In genomic region chr17:75795772-75796171, GRCm38 (mm10) we compare ENCODE assay signal across 30 mouse cellular contexts.
DNase-seq lines count a peak whose midpoint lies in the region; ATAC-seq and TF ChIP-seq lines count a peak whose summit lies in the region.
"Had no signal": no experiment of that assay in that cellular context is flagged by ENCODE, and none has a peak within 500 bp of the region (broad histone marks: within the 10 kb centered on the region; RNA-seq: fewer than 3 reads in every experiment).

No protein-coding gene starts in this region.

- peak; percentile 43 for ATAC-seq in forebrain, embryonic 16.5 days
- no peak for ATAC-seq in forebrain, embryonic 14.5 days
- ATAC-seq in midbrain, postnatal 0 days (ENCODE audit: low FRiP score), result no peak; the same call in 1 of the 2 replicates
- ATAC-seq in midbrain, embryonic 13.5 days, result no peak
- ATAC-seq: activated CD4-positive, CD25-positive, alpha-beta regulatory T cell, adult 4 months; intestine, postnatal 0 days; midbrain, embryonic 16.5 days had no signal

- DNase-seq in forebrain, embryonic 14.5 days (ENCODE audit: low spot score), result no peak
- peak; percentile 70 for DNase-seq in midbrain, postnatal 0 days (ENCODE audit: low spot score)
- DNase-seq in Muller cell, postnatal 12 days (ENCODE audit: inconsistent ontology term), result peak; percentile 42
- peak; percentile 61 for DNase-seq in gonadal fat pad, adult 2 months (ENCODE audit: low read depth)
- no peak for DNase-seq in thymus, postnatal 14 days
- DNase-seq: adrenal gland, adult 8-10 months; cerebellum, adult 9-10 months; gastrocnemius, adult 2 months; heart, postnatal 10 days; kidney, adult 9 months; kidney, postnatal 10 days; layer of hippocampus, adult 9-11 months; lung, embryonic 14.5 days; right cerebral cortex, adult 18-20 months; thymus, adult 18-20 months; thymus, postnatal 36 days had no signal

- H3K4me1 ChIP-seq in forebrain, embryonic 16.5 days (replicated peaks; ENCODE audit: control insufficient read depth, insufficient read depth, low read length), result no peaks in the 10 kb centered on the region
- no peaks in the 10 kb centered on the region for H3K4me1 ChIP-seq in forebrain, embryonic 14.5 days (ENCODE audit: control insufficient read depth, insufficient read depth, low read length)
- H3K4me1 ChIP-seq in midbrain, postnatal 0 days (ENCODE audit: insufficient read depth, low read length), result no peaks in the 10 kb centered on the region
- no peaks in the 10 kb centered on the region for H3K4me1 ChIP-seq in midbrain, embryonic 13.5 days (replicated peaks)
- H3K4me1 ChIP-seq: forebrain, embryonic 12.5 days; heart, embryonic 13.5 days; limb, embryonic 12.5 days; liver, embryonic 15.5 days; midbrain, embryonic 10.5 days; neural tube, embryonic 12.5 days had no signal

- H3K36me3 ChIP-seq in forebrain, embryonic 16.5 days (ENCODE audit: control insufficient read depth, insufficient read depth), result no peaks in the 10 kb centered on the region
- H3K36me3 ChIP-seq in forebrain, embryonic 14.5 days (ENCODE audit: control insufficient read depth, insufficient read depth, low read length), result no peaks in the 10 kb centered on the region
- no peaks in the 10 kb centered on the region for H3K36me3 ChIP-seq in midbrain, postnatal 0 days (ENCODE audit: insufficient read depth, low read length)
- H3K36me3 ChIP-seq in midbrain, embryonic 13.5 days, result no peaks in the 10 kb centered on the region
- H3K36me3 ChIP-seq: forebrain, embryonic 12.5 days; heart, embryonic 13.5 days; limb, embryonic 12.5 days; liver, embryonic 15.5 days; midbrain, embryonic 10.5 days; neural tube, embryonic 12.5 days had no signal

- no peak overlapping the region for H3K4me2 ChIP-seq in forebrain, embryonic 16.5 days (ENCODE audit: low read length)
- H3K4me2 ChIP-seq in forebrain, embryonic 14.5 days (ENCODE audit: low read length), result no peak overlapping the region
- no peak overlapping the region for H3K4me2 ChIP-seq in midbrain, postnatal 0 days (ENCODE audit: low read depth, low read length, poor library complexity, severe bottlenecking)
- H3K4me2 ChIP-seq in midbrain, embryonic 13.5 days (replicated peaks), result no peak overlapping the region
- H3K4me2 ChIP-seq: forebrain, embryonic 12.5 days; heart, embryonic 13.5 days; limb, embryonic 12.5 days; liver, embryonic 15.5 days; lung, embryonic 14.5 days; neural tube, embryonic 12.5 days had no signal

- 75% methylated on average over 3 of the region's 3 CpGs for WGBS in forebrain, embryonic 16.5 days
- 92% methylated on average over 3 of the region's 3 CpGs for WGBS in forebrain, embryonic 14.5 days
- 88% methylated on average over 3 of the region's 3 CpGs for WGBS in midbrain, postnatal 0 days
- 95% methylated on average over 3 of the region's 3 CpGs for WGBS in midbrain, embryonic 13.5 days

- no peaks in the 10 kb centered on the region for H3K9me3 ChIP-seq in forebrain, embryonic 16.5 days (ENCODE audit: control insufficient read depth, low read length)
- no peaks in the 10 kb centered on the region for H3K9me3 ChIP-seq in forebrain, embryonic 14.5 days (replicated peaks; ENCODE audit: control insufficient read depth, low read length)
- no peaks in the 10 kb centered on the region for H3K9me3 ChIP-seq in midbrain, postnatal 0 days (ENCODE audit: low read length)
- H3K9me3 ChIP-seq in midbrain, embryonic 13.5 days, result no peaks in the 10 kb centered on the region
- H3K9me3 ChIP-seq: forebrain, embryonic 12.5 days; heart, embryonic 13.5 days; limb, embryonic 12.5 days; liver, embryonic 15.5 days; midbrain, embryonic 10.5 days; neural tube, embryonic 12.5 days had no signal

- no peak overlapping the region for H3K9ac ChIP-seq in forebrain, embryonic 16.5 days (replicated peaks; ENCODE audit: low read depth, low read length)
- H3K9ac ChIP-seq in forebrain, embryonic 14.5 days (ENCODE audit: low read length), result no peak overlapping the region
- H3K9ac ChIP-seq in midbrain, postnatal 0 days (replicated peaks; ENCODE audit: low read length, poor library complexity, severe bottlenecking), result no peak overlapping the region
- no peak overlapping the region for H3K9ac ChIP-seq in midbrain, embryonic 13.5 days (replicated peaks)
- H3K9ac ChIP-seq: forebrain, embryonic 12.5 days; heart, embryonic 13.5 days; limb, embryonic 12.5 days; liver, embryonic 15.5 days; lung, embryonic 14.5 days; neural tube, embryonic 12.5 days had no signal

- TF ChIP-seq CTCF in midbrain, postnatal 0 days (IDR thresholded peaks at IDR 0.05), result no peak

- no peak overlapping the region for H3K27ac ChIP-seq in forebrain, embryonic 16.5 days (ENCODE audit: low read length)
- H3K27ac ChIP-seq in forebrain, embryonic 14.5 days (ENCODE audit: low read depth, low read length), result no peak overlapping the region
- H3K27ac ChIP-seq in midbrain, postnatal 0 days (ENCODE audit: low read depth, low read length), result no peak overlapping the region
- H3K27ac ChIP-seq in midbrain, embryonic 13.5 days, result no peak overlapping the region
- H3K27ac ChIP-seq: forebrain, embryonic 12.5 days; gastrocnemius, adult 2 months; heart, embryonic 13.5 days; limb, embryonic 12.5 days; liver, embryonic 15.5 days; midbrain, embryonic 10.5 days; neural tube, embryonic 12.5 days; stomach, postnatal 0 days had no signal

- no peaks in the 10 kb centered on the region for H3K27me3 ChIP-seq in forebrain, embryonic 16.5 days (replicated peaks; ENCODE audit: control insufficient read depth, insufficient read depth, low read length)
- H3K27me3 ChIP-seq in forebrain, embryonic 14.5 days (replicated peaks; ENCODE audit: control insufficient read depth, insufficient read depth, low read length), result no peaks in the 10 kb centered on the region
- H3K27me3 ChIP-seq in midbrain, postnatal 0 days (ENCODE audit: insufficient read depth, low read length), result no peaks in the 10 kb centered on the region
- no peaks in the 10 kb centered on the region for H3K27me3 ChIP-seq in midbrain, embryonic 13.5 days
- H3K27me3 ChIP-seq: heart, embryonic 13.5 days; limb, embryonic 12.5 days; liver, embryonic 15.5 days; neural tube, embryonic 12.5 days had no signal

- H3K4me3 ChIP-seq in forebrain, embryonic 16.5 days (replicated peaks; ENCODE audit: low read length), result no peak overlapping the region
- no peak overlapping the region for H3K4me3 ChIP-seq in forebrain, embryonic 14.5 days (ENCODE audit: low read depth, low read length)
- no peak overlapping the region for H3K4me3 ChIP-seq in midbrain, postnatal 0 days (ENCODE audit: low read depth, low read length)
- H3K4me3 ChIP-seq in midbrain, embryonic 13.5 days (replicated peaks), result no peak overlapping the region
- H3K4me3 ChIP-seq: erythroblast, embryonic 14.5 days; forebrain, embryonic 12.5 days; gastrocnemius, adult 2 months; heart, embryonic 13.5 days; limb, embryonic 12.5 days; liver, embryonic 15.5 days; midbrain, embryonic 10.5 days; myocyte; neural tube, embryonic 12.5 days had no signal

Comparison
In these comparisons a context has a peak if more than half of its experiments do, and no peak if none do; other contexts are left out.
1. DNase-seq: peak in midbrain, postnatal 0 days (single experiment), Muller cell, postnatal 12 days (single experiment) and gonadal fat pad, adult 2 months (single experiment); none in forebrain, embryonic 14.5 days (single experiment) and thymus, postnatal 14 days (single experiment).